Mouse (Mus musculus): ENCODE results near the gene Hexdc.

The Hexdc gene

GRCm38 (mm10) chr11:121204161-121205006 lies at the start of gene Hexdc, which contains the start of gene Ogfod3:
TSS of gene Hexdc (plus strand) at chr11:121204433.
TSS of gene Ogfod3 (minus strand) at chr11:121204711.
- CTCF ChIA-PET: no interaction called here

GRCm38 (mm10) chr11:121156411-121156891 lies 47.8 kb upstream of the Hexdc start:
- CTCF ChIA-PET: no interaction called here

- CTCF ChIA-PET: no interaction called here
Observed at GRCm38 (mm10) chr11:121159971-121160370, 44.3 kb upstream of the Hexdc start, which contains the start of gene Uts2r. TSS of gene Uts2r (plus strand) at chr11:121160271.

GRCm38 (mm10) chr11:121160636-121161346 lies 43.4 kb upstream of the Hexdc start:
- CTCF ChIA-PET: no interaction called here

DNA sequence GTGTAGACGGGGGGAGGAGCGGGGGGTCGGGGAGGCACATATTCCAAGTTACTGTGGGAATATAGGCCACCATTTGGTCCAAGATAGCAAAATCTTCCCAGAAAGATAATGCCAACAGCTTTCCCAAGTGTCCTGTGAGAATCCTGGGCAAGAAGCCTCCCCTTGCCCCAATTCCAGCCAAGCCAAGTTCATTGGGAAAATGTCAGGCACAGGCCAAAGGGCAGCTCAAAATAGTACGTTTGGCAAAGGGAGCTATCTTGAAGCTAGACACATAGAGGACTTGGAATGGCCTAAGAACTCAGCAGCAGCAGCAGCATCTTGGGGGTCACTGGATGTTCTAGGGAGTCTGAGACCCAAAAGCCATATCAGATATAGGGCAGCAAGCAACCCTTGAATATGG lies 40.5 kb upstream of the Hexdc start:
- CTCF ChIA-PET: interaction anchor here (0.7 kb wide), 1 partner anchor 50 kb away, joined by 3 read pairs; no protein-coding TSS in a partner anchor

DNA sequence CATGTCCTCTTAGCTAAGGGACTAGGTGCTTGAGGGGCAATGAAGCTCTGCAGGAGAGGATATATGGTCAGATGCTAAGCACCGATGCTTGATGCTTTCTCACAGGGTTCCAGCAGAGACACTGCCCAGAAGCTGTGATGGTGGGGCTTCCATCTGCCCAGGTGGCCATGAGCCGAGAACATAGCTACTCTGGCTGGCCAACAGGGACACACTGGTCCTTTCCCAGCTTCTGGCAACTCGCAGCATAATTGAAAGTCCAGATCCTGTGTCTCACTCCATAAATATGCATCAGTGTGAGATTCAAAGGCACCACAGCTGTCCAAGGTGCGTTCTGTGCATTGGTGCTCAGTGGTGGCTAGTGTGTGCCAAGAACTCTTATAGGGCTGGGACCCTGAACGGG lies 31.0 kb upstream of the Hexdc start:
- CTCF ChIA-PET: no interaction called here

GRCm38 (mm10) chr11:121174234-121174633 lies 30.0 kb upstream of the Hexdc start:
- CTCF ChIA-PET: no interaction called here

DNA sequence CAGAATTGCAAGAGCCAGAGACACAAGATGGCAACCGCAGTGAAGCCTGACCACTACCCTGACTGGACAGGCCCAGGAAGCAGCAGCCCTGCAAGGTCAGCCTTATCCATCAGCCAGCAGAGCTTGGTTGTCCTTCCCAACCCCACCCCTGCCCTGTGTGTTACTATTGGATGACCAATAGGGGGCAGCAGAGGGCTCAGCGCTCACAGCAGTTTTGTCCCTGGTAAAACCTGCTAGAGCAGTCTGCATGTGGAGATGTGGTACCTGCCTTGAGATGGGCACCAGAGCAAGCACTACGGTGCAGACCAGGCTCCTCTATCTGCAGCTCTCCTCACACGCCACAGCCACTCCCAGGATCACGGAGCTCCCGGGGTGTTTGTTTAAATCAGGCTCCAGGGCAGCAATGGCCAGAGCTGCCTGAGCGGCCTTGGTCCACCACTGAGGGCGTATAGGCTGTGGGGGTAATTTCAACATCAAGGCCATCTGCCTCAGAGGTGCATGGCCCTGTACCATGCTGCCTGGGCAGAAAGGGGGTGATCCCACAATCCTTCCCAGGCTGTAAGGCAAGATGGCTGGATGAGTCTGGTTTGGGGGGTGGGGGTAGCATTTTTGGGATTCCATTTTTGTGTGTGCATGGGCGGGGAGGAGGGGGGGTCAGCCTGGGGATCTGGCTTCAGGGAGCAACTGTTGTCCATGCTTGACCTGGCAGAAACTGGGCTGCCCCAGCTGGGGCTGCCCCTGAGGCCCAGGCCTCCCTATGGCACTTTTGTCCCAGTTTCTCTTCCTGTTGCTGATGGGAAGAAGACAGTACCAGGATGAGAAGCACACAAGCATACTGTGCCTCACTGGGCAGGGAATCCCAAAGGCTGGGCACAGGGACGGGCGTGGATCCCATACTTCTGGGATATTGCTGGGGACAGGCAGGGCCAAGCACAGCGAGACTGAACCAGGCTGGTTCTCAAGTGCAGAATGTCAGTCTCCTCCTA lies 27.7 kb upstream of the Hexdc start:
- CTCF ChIA-PET: interaction anchor here (0.5 to 0.8 kb wide), 3 partner anchors 9 to 617 kb away, joined by 3 to 9 read pairs (median 3); no protein-coding TSS in a partner anchor

GRCm38 (mm10) chr11:121189681-121190080 lies 14.6 kb upstream of the Hexdc start:
- CTCF ChIA-PET: no interaction called here

DNA sequence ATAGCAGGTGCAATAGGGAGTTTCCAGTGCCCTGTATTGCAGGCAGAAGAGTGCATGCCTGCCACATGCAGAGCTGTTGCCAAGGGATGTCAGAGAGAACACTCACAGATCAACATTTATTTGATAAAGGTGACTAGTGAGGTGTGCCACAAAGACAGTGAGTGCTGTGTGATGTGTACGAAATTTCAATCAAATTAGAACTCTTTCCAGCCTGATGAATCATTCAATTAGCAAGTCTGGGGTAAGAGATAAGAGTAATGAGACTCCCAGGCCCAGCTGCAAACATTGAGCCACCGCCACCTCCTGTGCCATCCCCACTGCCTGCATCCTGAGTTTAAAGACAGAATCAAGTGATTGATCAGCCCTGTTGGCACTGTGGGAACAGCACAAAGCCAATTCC lies 11.5 kb upstream of the Hexdc start:
- CTCF ChIA-PET: no interaction called here

DNA sequence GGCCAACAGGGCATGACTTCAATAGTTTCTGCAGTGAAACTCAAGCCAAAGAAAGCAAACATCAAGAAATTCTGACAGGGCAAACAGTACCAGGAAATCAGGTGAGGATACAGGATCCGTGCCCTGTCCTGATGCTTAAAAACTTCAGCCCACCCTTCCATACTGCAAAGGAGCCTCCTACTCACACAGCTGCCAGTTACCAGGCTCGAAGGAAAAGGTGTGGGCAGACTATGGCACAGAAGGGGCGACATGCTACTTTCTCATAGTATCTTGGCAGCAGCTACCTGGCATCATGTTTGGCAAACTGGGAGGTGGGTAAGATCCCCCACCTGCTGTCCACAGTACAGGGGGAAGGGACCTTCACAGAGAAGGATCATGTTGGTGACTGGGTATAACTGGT lies 10.8 kb upstream of the Hexdc start:
- CTCF ChIA-PET: no interaction called here

DNA sequence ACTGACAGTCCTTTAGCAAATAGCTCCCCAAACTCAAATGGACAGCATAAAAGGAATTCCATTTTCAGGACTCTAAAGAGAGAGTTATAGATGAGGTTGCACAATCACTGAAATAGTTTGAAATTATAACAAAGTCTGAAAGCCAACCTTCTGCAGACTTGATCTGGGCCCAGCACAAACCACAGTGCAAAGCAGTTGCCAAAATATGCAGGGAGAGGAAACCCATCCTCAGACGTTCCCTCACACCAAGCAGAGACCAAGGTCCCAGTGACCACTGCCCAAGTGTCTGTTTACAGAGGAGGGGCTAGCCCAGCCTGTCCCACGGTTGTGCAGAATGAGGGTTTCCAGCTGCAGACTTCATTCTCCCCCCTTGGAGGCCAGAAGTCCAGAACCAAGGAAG lies 5.6 kb upstream of the Hexdc start:
- CTCF ChIA-PET: no interaction called here

GRCm38 (mm10) chr11:121199851-121200250 lies 4.4 kb upstream of the Hexdc start:
- CTCF ChIA-PET: no interaction called here

DNA sequence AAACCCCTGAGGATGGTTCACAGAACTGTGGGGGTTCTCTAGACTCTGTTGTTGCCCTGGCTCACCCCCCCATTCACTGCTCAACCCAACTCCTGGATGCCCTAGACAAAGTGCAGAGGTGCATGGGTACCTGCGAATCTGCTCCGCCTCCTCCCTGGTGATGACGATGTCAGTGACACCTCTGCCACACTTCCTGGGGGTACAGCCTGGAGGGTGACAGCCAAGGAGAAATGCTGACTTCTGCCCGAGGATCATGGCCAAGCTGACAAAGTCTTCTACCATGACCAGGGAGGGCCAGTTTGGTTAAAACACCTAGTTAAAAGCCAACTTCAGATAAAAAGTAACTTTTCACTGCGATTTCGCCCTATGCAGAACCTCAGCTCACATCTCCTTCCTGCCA lies 3.5 kb upstream of the Hexdc start:
- CTCF ChIA-PET: no interaction called here

- CTCF ChIA-PET: interaction anchor here (0.7 kb wide), 1 partner anchor 77 kb away, joined by 7 read pairs; no protein-coding TSS in a partner anchor
Observed at GRCm38 (mm10) chr11:121201436-121202198, 2.6 kb upstream of the Hexdc start.

GRCm38 (mm10) chr11:121203859-121204160 lies 423 bp upstream of the Hexdc start:
- CTCF ChIA-PET: no interaction called here

DNA sequence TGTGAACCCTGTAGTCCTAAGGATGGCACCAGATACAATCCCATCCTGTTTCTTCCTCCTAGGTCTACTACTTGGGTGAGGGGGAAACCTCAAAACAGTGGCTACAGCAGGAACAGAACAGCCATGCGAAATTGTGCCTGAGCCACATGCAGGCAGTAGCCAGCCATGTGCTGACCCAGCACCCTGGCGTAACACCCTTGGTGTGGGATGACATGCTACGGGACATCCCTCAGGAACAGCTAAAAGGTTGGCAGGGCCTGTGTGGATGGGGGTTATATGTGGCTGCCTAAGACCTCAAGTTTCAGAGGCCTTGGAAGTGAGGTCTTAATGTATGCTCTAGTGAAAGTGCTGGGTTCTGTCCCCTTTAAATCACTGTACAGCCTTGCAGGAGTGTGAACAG lies 12.6 kb downstream of the Hexdc start:
- CTCF ChIA-PET: no interaction called here

- CTCF ChIA-PET: no interaction called here
Observed at GRCm38 (mm10) chr11:121219776-121220175, 15.5 kb downstream of the Hexdc start.

GRCm38 (mm10) chr11:121220771-121221170 lies 16.5 kb downstream of the Hexdc start:
- CTCF ChIA-PET: interaction anchor here (0.6 kb wide), 1 partner anchor 393 kb away, joined by 6 read pairs; no protein-coding TSS in a partner anchor

DNA sequence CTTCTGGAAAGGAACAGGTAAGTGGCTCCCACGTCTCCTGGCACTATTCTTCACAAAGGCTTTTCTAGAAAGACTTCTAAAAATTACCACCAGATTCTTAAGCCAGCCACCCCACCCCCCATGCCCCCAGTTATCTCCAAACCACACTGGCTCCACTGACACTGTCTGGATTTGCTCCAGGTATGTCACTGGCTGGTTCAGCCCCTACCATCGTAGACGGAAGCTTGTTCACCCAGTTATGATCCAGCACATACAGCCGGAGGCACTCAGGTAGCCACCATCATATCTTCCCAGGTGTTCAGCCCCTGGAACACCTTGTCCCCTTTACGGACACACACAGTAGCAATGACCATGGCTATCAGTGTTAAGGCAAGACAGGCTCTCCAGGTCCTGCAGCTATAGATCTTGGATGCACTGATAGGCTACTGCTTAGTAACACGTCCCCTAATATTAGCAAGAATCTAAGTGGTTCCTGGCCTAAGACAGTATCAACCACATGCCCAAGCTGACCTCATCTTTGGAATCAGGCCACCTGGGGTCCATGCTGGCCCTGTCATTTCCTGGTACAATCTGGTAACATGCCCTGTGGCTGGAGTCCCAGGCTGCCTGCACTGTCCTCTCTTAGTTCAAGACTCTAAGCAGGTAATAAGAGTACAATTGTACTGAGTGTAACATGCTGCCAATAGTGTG lies 17.2 kb downstream of the Hexdc start:
- CTCF ChIA-PET: interaction anchor here (0.6 kb wide), 1 partner anchor 1055 kb away, joined by 18 read pairs; no protein-coding TSS in a partner anchor
